18 mouse cellular contexts compared by ENCODE assay signal in genomic region chr13:105002132-105002830, GRCm38 (mm10). TPM values are rescaled to one million over a fixed set of nuclear protein-coding genes. Genes with fewer than 3 reads are reported as not detected.
DNase-seq lines count a peak whose midpoint lies in the region; ATAC-seq and TF ChIP-seq lines count a peak whose summit lies in the region.
"Had no signal": no experiment of that assay in that cellular context is flagged by ENCODE, and none has a peak within 500 bp of the region (broad histone marks: within the 10 kb centered on the region; RNA-seq: fewer than 3 reads in every experiment).

No protein-coding gene starts in this region.

- H3K4me2 ChIP-seq in forebrain, embryonic 15.5 days (replicated peaks) = no peak overlapping the region
- H3K4me2 ChIP-seq in forebrain, embryonic 12.5 days = no peak overlapping the region
- no peak overlapping the region for H3K4me2 ChIP-seq in midbrain, embryonic 12.5 days (replicated peaks)
- H3K4me2 ChIP-seq in midbrain, embryonic 11.5 days = no peak overlapping the region
- H3K4me2 ChIP-seq in midbrain, postnatal 0 days (ENCODE audit: low read depth, low read length, poor library complexity, severe bottlenecking) = no peak overlapping the region
- H3K4me2 ChIP-seq: heart, embryonic 15.5 days; limb, embryonic 12.5 days; liver, embryonic 15.5 days had no signal

- no peak for TF ChIP-seq CTCF in midbrain, postnatal 0 days (IDR thresholded peaks at IDR 0.05)

- peak overlapping the region; percentile 68 for H3K27ac ChIP-seq in forebrain, embryonic 15.5 days (replicated peaks)
- H3K27ac ChIP-seq in forebrain, embryonic 12.5 days = no peak overlapping the region
- no peak overlapping the region for H3K27ac ChIP-seq in midbrain, embryonic 12.5 days (replicated peaks)
- H3K27ac ChIP-seq in midbrain, embryonic 11.5 days (ENCODE audit: low read depth, low read length) = no peak overlapping the region
- H3K27ac ChIP-seq in midbrain, postnatal 0 days (ENCODE audit: low read depth, low read length) = peak overlapping the region; percentile 38; the same call in 1 of the 2 replicates
- H3K27ac ChIP-seq: heart, embryonic 15.5 days; limb, embryonic 12.5 days; liver, embryonic 15.5 days had no signal

- H3K9ac ChIP-seq in forebrain, embryonic 15.5 days (replicated peaks) = no peak overlapping the region
- no peak overlapping the region for H3K9ac ChIP-seq in forebrain, embryonic 12.5 days
- H3K9ac ChIP-seq in midbrain, embryonic 12.5 days (replicated peaks) = no peak overlapping the region
- no peak overlapping the region for H3K9ac ChIP-seq in midbrain, embryonic 11.5 days (ENCODE audit: low read length)
- H3K9ac ChIP-seq in midbrain, postnatal 0 days (replicated peaks; ENCODE audit: low read length, poor library complexity, severe bottlenecking) = no peak overlapping the region
- H3K9ac ChIP-seq: heart, embryonic 15.5 days; limb, embryonic 12.5 days; liver, embryonic 15.5 days had no signal

- no peak for DNase-seq in midbrain, embryonic 11.5 days (ENCODE audit: low spot score, missing footprints)
- DNase-seq in cerebellum, adult 9-11 months = peak; percentile 39
- DNase-seq in midbrain, postnatal 0 days (ENCODE audit: low spot score) = peak; percentile 61
- DNase-seq in embryo, embryonic 10.5 days (ENCODE audit: low spot score) = no peak
- DNase-seq in adrenal gland, adult (ENCODE audit: inconsistent age in 2 of 2, low spot score in 1 of 2) = no peak
- DNase-seq: adrenal gland, postnatal 14 days; kidney, postnatal 14 days; lung, postnatal 14 days; right cerebral cortex, postnatal 14 days had no signal

- WGBS in forebrain, embryonic 15.5 days = 53% methylated on average over 5 of the region's 5 CpGs
- WGBS in forebrain, embryonic 12.5 days = 84% methylated on average over 5 of the region's 5 CpGs
- WGBS in midbrain, embryonic 12.5 days = 74% methylated on average over 5 of the region's 5 CpGs
- WGBS in midbrain, embryonic 11.5 days = 80% methylated on average over 5 of the region's 5 CpGs
- WGBS in midbrain, postnatal 0 days = 40% methylated on average over 5 of the region's 5 CpGs

- ATAC-seq in forebrain, embryonic 15.5 days (replicated peaks) = peak; percentile 64
- no peak for ATAC-seq in forebrain, embryonic 12.5 days (ENCODE audit: low FRiP score)
- 0 out of 2 replicates have a peak, but pooled peaks have one; percentile 27 for ATAC-seq in midbrain, embryonic 12.5 days (ENCODE audit: low FRiP score, low read depth)
- ATAC-seq in midbrain, embryonic 11.5 days (ENCODE audit: low FRiP score) = no peak
- ATAC-seq in midbrain, postnatal 0 days (ENCODE audit: low FRiP score) = 0 out of 2 replicates have a peak, but pooled peaks have one; percentile 12
- ATAC-seq: intestine, embryonic 16.5 days had no signal

- no peaks in the 10 kb centered on the region for H3K9me3 ChIP-seq in forebrain, embryonic 15.5 days
- H3K9me3 ChIP-seq in forebrain, embryonic 12.5 days = no peaks in the 10 kb centered on the region
- H3K9me3 ChIP-seq in midbrain, embryonic 12.5 days = no peaks in the 10 kb centered on the region
- H3K9me3 ChIP-seq in midbrain, embryonic 11.5 days (ENCODE audit: control insufficient read depth, low read length) = no peaks in the 10 kb centered on the region
- no peaks in the 10 kb centered on the region for H3K9me3 ChIP-seq in midbrain, postnatal 0 days (ENCODE audit: low read length)
- H3K9me3 ChIP-seq: G1E; heart, embryonic 15.5 days; limb, embryonic 12.5 days; liver, embryonic 15.5 days had no signal

- H3K4me3 ChIP-seq in forebrain, embryonic 15.5 days = no peak overlapping the region
- H3K4me3 ChIP-seq in forebrain, embryonic 12.5 days (replicated peaks) = no peak overlapping the region
- no peak overlapping the region for H3K4me3 ChIP-seq in midbrain, embryonic 12.5 days
- no peak overlapping the region for H3K4me3 ChIP-seq in midbrain, embryonic 11.5 days (ENCODE audit: low read depth, low read length)
- no peak overlapping the region for H3K4me3 ChIP-seq in midbrain, postnatal 0 days (ENCODE audit: low read depth, low read length)
- H3K4me3 ChIP-seq: heart, embryonic 15.5 days; limb, embryonic 12.5 days; liver, embryonic 15.5 days had no signal

- peaks cover 18% of the 10 kb centered on the region for H3K4me1 ChIP-seq in forebrain, embryonic 15.5 days
- H3K4me1 ChIP-seq in forebrain, embryonic 12.5 days = no peaks in the 10 kb centered on the region
- H3K4me1 ChIP-seq in midbrain, embryonic 12.5 days = no peaks in the 10 kb centered on the region
- H3K4me1 ChIP-seq in midbrain, embryonic 11.5 days (ENCODE audit: control insufficient read depth, insufficient read depth, low read length) = no peaks in the 10 kb centered on the region
- H3K4me1 ChIP-seq in midbrain, postnatal 0 days (ENCODE audit: insufficient read depth, low read length) = 0 out of 2 replicates have a peak, but pooled peaks cover 6% of the 10 kb centered on the region
- H3K4me1 ChIP-seq: heart, embryonic 15.5 days; limb, embryonic 12.5 days; liver, embryonic 15.5 days had no signal

- H3K36me3 ChIP-seq in forebrain, embryonic 15.5 days = no peaks in the 10 kb centered on the region
- H3K36me3 ChIP-seq in forebrain, embryonic 12.5 days (replicated peaks) = no peaks in the 10 kb centered on the region
- no peaks in the 10 kb centered on the region for H3K36me3 ChIP-seq in midbrain, embryonic 12.5 days
- no peaks in the 10 kb centered on the region for H3K36me3 ChIP-seq in midbrain, embryonic 11.5 days (ENCODE audit: control insufficient read depth, insufficient read depth, low read length)
- no peaks in the 10 kb centered on the region for H3K36me3 ChIP-seq in midbrain, postnatal 0 days (ENCODE audit: insufficient read depth, low read length)
- H3K36me3 ChIP-seq: G1E; heart, embryonic 15.5 days; limb, embryonic 12.5 days; liver, embryonic 15.5 days had no signal

- H3K27me3 ChIP-seq in forebrain, embryonic 15.5 days = no peaks in the 10 kb centered on the region
- no peaks in the 10 kb centered on the region for H3K27me3 ChIP-seq in forebrain, embryonic 12.5 days
- no peaks in the 10 kb centered on the region for H3K27me3 ChIP-seq in midbrain, embryonic 12.5 days
- no peaks in the 10 kb centered on the region for H3K27me3 ChIP-seq in midbrain, embryonic 11.5 days (ENCODE audit: control insufficient read depth, insufficient read depth, low read length)
- H3K27me3 ChIP-seq in midbrain, postnatal 0 days (ENCODE audit: insufficient read depth, low read length) = no peaks in the 10 kb centered on the region
- H3K27me3 ChIP-seq: heart, embryonic 15.5 days; limb, embryonic 12.5 days; liver, embryonic 15.5 days had no signal

RNA-seq across cellular contexts. Expression of gene Rgs7bp, which starts 52.4 kb away (rescaled TPM):
- polyA plus RNA-seq in forebrain, embryonic 15.5 days (2015; fragmentation: Nextera tagmentation; extraction: Ambion mirVana) = 5.2 TPM in 2 replicates
- 1.5 and 1.7 TPM in 2 replicates for polyA plus RNA-seq in forebrain, embryonic 12.5 days (2016; fragmentation: Nextera tagmentation; extraction: Ambion mirVana)
- polyA plus RNA-seq in midbrain, embryonic 12.5 days (2016; fragmentation: Nextera tagmentation; extraction: Ambion mirVana) = 1.6 and 1.8 TPM in 2 replicates
- polyA plus RNA-seq in midbrain, embryonic 11.5 days (2014; fragmentation: Nextera tagmentation; extraction: Ambion mirVana) = 0.82 and 1.0 TPM in 2 replicates
- total RNA-seq in midbrain, postnatal 0 days (2014; rRNA removed) = 13.1 and 16.8 TPM in 2 replicates
- polyA plus RNA-seq in midbrain, postnatal 0 days (2015; fragmentation: Nextera tagmentation; extraction: Ambion mirVana) = 6.9 and 7.2 TPM in 2 replicates
- polyA plus RNA-seq: C2C12, G1E had no signal

Comparison
In these comparisons a context has a peak if more than half of its experiments do, and no peak if none do; other contexts are left out.
1. ATAC-seq: peak in forebrain, embryonic 15.5 days (single experiment), midbrain, embryonic 12.5 days (single experiment) and midbrain, postnatal 0 days (single experiment); none in forebrain, embryonic 12.5 days (single experiment) and midbrain, embryonic 11.5 days (single experiment).
2. H3K27ac ChIP-seq: peak in forebrain, embryonic 15.5 days (single experiment) and midbrain, postnatal 0 days (single experiment); none in forebrain, embryonic 12.5 days (single experiment), midbrain, embryonic 12.5 days (single experiment) and midbrain, embryonic 11.5 days (single experiment).
3. DNase-seq: peak in cerebellum, adult 9-11 months (single experiment) and midbrain, postnatal 0 days (single experiment); none in midbrain, embryonic 11.5 days (single experiment), embryo, embryonic 10.5 days (single experiment) and adrenal gland, adult (0 of 2).